Mouse (Mus musculus) embryo, embryonic 11.5 days (tissue): Measurements from ENCODE around the gene Clybl.

Source experiments
- DNase-seq: peaks from one replicate; pipeline ENCODE4 v3.0.0-alpha.2; 2012; ENCODE audit warnings: low read depth, low spot score

Gene Clybl

DNA sequence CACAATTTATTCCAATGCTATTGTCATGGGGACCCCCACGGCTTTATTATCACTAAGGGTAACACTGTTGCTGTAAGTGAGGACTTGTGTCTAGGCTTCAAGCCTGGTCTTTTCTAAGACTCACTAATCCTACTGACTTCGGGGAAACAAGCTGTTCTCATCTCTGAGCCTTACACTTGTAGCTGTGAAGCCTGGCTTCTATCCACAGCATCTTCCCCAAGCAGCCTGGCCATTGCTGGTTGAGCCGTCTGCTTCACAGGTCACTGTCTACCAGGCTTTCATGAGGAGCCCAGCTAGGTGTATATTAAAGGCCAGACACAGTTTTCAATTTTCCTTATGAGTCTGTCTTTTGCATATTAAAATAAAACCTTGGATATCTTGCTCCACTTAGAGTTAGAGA, 177.1 kb downstream of the Clybl start:
- DNase-seq, result no peak

DNA sequence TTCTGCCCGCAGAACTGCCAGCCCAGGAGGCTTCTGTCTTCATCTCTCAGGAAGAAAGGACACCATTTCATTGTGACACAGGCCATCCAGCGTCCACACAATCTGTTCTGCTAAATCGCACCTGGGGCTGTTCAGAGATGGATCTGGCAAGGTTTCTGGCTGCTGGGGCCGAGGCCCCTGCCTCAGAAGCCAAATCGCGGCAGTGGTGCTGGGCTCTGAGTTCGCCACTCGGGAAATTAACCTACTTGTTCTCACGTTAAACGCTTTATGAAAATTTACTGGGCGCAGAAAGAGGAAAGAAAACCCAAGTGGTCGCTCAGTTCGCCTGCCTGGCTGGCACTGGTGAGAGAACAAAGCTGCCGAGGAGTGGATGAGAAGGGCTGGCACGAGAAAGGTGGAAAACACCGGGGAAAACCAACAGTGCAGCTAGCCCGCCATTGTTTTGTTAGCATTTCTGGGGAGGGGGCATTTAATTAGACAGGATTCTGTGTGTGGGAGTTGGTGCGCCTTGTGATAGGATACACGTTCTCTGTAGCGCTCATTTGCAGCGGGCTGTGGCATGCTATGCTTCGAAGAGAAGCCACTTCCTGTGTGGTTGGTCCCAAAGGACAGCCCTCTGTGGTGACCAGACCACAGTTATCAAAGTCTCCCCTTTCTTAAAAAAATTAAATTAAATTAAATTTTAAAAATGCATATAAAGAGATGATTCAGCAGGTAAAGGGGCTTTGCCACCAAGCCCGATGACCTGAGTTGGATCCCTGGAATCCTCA, 177.8 kb downstream of the Clybl start:
- DNase-seq, result no peak

DNA sequence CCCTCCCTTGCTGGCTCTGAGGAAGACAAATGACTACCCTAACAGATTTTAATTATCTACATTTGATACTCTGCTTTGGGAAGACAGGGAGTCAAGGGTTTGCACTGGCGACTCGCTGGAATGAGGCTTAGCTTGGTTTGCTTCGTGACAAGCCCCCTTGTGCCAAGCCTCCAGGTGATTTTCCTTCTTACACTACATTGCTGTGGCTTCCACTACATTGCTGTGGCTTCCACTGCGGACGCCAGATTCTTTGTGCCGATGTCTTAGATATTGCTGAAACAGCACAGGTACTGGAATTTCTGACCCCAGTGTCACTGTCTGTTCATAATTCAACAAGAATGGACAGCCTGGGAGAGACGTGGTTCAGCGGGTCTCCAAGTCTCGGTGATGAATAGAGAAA, 180.3 kb downstream of the Clybl start:
- no peak for DNase-seq

DNA sequence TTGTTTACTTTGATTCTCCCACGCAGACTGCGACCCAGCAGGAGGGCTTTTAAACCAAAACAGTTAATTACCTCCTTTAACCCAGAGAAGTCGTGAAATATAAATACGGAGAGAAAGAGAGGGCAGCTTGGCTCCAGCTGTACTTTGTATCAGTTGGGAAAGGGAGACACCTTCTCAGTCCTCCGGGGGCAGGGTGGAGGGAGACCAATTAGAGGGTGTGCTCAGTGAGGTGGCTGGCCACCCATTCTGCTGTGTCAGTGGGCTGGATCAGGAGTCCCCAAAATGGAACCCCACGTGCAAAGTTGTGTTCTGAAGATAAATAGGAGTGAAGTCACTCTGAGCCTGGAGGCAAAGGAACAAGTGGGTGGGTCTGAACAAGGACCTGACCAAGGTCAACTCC, 181.7 kb downstream of the Clybl start:
- DNase-seq, result no peak

DNA sequence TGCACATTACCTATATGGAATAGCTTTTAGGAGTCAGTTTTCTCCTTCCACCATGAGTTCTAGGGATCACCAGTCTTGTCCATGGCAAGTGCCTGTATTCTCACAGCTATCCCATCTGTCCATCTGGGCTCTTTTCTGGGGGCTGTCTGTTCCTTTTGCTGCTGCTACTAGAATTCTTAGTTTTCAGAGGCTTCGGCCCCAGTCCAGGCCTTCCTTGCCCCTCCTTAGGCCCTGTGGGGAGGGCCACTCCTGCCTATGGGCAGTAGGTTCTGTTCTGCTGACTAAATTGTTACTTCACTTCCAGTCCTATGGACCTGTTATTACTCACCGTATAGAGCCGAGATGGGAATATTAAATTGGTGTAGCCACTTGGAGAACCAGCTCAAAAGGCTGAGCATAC, 182.5 kb downstream of the Clybl start:
- no peak for DNase-seq

DNA sequence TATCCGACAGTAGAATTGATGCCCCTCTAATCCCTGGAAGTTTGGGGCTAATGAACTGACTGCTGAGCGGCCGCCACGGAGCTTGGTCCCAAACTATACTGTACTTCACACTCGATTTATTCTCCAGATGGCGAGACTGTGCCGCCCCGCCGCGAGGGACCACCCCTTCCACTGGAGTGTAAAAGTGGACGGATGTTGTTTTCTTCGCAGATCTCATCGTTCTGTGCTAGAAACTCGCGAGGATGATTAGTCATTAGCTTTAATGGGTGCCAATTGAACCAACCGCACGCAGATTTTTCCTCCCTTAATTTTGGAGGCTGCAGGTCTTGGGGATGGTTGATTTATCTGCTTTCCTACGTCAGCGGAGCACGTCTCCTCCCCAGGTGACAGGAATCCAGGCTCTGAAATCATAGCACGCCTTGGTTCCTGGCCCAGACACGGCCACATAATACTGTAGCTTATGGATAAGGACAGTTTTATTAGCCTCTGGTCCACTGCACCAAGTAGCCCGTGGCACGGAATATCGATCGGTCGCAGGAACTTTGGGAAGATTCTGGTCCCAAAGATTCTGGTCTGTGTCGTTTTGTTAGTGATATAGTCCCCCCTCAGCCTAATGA, 185.9 kb downstream of the Clybl start:
- DNase-seq, result no peak

DNA sequence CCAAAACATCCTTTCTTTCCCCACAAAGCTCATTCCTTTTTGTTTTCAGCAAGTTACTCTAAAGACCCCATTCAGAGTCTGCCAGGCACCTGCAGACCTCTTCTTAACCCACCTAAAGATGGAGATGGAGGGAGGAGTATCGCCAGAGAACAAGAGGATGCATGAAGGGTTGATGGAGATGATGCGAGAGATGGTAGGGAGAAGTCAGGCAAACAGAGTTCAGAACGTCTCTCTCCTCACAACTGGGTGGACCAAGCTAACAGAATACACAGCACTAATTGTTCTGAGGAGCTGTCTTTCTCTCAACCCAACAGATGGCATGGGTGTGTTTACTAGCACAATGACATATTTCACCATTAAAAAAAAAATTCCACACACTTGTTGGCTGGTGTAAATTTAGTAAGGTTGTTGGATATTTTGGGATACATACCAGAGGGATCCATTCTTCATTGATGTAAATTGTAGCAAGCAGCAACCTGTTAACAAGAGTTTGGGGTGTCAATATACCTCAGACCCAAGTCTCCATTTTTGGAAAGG, 186.4 kb downstream of the Clybl start:
- no peak for DNase-seq

DNA sequence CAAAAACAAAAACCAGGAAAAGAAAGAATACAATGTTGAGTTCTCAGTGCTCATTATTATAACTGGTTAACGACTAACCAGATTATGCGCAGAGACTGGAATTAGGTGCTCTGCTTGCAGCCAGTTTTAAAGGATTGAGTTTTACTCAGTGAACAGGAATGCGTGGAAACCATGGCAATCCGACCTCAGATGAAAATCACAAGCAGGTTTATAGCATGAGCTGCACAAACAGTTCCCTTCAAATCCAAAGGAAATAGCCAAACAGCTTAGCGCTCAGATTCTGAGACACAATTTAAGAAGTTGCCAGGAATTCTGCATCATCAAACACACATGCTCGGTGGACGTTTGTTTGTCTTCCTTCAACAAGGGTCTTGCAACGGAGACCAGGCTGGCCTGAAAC, 187.0 kb downstream of the Clybl start:
- DNase-seq, result no peak

DNA sequence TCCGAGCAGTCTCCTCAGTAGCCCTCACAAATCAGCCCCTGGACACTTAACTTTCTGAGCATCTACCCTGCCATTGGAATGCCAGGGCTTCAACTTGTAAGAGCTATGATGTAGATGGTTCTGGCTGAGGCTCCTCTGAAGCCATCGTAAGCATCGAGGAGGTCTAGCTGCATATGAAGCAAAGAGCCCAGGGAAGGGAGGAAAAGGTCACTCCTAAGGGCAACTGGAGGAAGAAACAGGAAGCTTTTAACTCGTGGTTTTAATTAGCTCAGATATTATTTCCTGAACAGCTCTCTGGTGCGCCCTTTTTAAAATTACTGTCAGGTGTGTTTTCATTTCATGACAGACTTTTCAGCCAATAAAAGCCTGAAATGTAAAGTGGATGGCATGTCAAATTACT, 190.5 kb downstream of the Clybl start:
- DNase-seq, result no peak

DNA sequence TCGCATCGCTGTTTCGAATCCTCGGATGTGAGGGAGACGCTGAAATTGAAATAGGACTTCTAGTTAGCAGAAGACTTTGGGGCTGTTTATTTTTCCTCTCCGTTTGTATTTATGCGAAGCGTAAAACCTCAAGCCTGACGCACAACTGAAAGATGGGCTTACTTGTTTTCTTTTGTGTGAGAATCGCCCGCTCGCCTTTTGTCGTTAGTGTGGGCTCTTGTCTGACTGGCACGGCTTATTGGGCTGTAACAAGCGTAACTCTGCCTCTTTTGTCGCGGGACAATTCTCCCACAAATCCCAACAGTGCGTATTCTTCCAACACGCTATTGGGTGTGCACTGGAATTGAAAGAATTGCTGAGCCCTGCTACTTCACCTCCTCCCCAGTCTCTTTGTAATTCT, 192.0 kb downstream of the Clybl start:
- DNase-seq, result peak; percentile 29

DNA sequence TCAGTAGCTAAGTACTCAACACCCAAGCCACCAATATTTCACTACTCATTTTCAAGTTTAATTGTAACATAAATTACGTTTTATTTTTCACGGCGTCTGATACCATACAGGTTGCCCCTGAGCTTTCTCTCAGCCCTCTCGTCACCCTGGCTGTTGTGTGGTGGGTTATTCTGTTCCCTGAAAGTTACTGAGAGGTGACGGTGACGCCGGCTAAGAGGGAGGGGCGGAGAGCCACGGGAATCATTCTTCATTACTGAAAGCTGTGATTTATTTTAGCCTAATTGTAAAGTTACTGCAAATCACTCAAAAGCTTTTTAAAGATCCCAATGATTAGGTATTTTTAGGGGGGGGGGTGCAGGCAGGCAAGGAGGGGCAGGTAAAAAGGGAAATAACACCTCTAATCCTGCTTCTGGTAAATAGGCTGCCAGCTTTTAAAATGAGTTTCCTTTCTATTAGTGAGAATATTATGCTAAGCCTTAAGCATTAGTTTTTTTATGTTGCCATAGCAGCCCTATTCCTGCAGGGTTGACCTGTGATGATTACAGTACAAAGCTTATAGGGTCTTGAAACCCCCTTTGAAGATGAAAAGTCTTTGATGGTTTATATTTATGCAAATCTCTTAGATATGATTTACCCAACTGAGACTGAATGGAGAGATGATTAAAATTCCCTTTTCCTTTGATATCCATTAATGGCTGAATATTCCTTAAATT, 192.9 kb downstream of the Clybl start:
- no peak for DNase-seq

DNA sequence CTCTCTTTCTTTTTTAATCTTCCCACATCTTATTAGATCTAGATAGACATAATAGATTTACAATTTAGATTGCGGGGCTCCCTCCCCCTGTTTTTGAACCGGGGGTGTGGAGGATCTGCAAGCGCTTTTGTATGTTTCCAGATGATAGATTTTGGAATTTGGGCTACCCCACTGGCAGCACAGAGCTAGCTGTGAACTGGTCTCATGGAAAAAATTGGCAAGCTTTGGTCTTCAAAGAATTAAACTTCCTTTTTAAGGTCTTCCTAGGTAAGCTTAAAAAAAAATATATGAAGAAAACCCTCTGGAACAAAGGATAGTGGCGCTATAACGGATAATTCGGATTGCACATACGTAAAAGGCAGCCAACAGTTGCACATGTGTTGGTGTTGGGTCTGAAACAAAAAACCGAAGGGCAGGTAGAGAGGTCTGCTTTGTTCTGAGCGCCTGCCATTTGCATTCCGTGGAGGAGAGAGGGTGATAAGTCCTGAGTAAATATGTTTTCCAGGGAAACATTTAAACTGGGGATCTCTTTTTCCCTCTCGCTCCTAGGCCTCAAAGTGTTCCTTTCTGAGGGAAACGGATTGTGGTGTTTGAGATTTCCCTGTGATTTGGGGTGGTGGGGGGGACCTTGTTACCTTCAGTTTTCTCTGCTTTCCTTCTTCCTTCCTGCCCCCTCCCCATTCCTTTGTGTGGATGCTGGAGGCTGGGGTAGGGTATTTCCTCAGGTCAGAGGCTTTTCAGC, 193.7 kb downstream of the Clybl start:
- DNase-seq, result no peak

DNA sequence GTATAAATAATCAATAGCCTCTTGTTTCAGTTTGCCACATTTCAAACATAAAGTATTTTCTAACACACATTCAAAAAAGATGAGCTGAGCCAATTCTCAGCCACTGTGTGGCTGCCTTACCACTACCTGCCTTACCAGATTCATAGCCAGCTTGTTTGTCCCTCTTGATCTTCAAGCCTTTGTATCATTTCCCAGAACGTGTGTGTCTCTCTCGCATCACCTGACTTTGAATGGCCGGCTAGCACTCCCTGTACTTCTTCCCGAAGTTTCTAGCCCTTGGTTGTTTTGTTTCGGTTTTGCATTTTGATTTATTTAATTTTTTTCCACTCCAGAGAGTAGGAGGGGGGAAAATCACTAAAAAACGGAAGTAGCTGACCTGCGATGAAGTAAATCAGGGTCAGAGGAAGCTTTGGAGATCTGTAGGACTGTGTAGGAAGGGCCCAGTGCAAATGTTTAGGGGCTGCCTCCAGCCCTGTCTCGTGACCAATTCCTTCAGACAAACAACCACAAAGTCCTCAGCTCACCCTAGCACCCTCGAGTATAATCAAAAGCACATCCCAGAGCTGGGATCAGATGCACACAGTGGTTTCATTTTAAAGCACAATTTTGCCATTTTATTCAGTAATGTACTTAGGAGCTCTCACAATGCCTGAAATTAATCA, 195.1 kb downstream of the Clybl start:
- DNase-seq, result no peak

DNA sequence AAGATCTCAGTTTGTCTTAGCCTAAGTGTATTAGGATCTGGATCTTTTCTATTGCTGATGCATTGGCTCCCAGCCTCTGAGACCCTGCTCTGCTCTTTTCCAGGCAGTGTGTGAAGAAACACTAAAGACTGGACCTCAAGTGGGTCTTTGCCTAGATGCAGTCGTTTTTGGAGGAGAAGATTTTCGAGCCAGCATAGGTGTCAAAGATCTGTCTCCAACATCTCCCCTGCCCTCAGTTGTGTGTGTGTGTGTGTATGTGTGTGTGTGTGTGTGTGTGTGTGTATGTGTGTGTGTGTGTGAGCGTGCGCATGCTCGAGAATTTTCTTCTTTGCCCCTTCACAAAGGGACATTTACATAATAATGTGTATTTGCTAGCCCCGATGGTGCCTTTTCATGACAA, 196.2 kb downstream of the Clybl start:
- no peak for DNase-seq

DNA sequence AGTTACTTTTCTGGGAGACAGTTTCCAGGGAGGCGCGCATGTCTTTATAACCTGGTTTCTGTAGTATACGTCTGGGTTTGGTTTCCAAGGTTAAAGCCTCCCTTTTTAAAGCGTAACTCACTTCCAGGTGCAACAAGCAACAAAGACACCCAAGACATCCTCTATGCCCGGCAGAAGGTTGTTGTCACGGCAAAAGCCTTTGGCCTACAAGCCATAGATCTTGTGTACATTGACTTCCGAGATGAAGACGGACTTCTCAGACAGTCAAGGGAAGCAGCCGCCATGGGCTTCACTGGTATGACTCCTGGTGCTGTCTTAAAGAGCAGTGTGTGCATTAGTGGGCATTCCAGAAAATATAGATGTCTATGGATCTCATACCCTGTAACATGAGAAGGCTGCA, 197.6 kb downstream of the Clybl start:
- no peak for DNase-seq

DNA sequence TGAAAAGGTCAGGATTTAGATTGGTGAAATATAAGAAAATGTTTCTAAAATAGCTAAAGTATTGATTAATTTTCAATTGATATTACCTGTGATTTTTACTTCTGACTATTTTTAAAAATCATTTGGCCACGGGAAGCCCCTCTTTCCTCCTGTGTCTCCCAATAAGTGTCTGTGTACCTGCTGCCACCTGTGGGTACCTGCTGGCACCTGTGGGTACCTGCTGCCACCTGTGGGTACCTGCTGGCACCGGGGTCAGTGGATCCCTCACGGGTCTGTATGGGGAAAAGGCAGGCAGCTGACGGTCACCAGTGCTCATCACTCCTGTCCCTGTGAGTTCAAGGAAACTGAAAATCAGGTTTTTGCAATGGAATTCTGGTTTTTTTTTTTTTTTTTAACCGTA, 198.5 kb downstream of the Clybl start:
- DNase-seq, result no peak

DNA sequence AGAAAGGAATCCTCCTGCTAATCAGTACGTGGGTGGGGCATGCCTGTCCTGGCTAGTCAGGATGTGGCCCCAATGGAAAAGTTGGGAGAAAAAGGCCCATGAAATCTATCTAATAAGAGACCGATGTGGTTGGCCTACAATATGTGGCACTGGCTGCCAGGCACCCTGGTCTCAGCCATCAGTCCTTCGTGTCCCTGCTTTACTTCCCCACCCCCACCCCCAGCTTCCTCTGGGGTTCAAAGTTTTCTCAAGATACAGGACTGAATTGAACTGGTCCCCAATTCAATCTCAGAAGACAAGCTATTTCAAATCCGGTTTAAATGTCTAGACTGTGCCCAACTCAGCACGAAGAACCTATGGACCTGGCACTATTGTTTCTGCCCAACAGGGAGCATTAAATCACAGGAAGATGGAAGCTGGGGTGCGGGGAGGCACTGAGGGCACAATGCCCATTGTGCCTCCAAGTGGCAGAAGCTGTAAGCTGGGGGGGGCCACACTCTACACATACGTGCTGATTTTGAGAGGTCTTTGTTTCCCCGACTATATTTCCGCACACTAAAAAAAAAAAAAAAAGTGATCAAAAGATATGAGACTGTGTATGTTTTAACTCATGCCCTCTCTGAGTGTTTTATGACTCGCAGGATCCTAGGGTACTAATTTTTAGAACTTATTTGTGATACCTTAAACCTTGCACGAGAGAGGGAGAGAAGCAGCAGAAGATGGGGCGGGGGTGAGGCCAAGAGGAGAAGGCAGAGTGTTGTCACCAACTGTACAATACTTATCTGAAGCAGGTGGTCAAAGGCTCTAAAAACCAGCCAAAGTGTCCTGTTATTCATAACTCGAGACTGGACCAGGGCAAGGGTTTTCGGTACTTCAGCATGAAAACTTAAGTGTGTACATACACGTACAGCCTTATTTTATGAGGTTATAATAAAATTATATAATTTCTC, 199.7 kb downstream of the Clybl start:
- DNase-seq, result no peak

DNA sequence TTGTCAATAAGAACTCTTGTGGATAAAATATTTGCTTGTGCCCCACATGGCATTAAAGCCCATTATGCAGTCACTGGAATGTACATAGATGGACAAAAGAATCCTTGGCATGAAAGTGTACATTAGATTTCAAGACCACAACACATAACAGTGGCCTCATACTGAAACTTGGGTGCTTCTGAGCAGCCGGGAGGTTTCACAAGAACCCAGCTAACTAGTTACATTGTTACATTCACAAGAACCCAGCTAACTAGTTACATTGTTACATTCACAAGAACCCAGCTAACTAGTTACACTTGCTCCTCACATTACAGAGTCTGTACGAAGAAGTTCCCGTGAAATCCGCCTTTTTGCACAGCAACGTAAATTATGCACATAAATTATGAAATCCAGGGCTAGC, 200.8 kb downstream of the Clybl start:
- no peak for DNase-seq

DNA sequence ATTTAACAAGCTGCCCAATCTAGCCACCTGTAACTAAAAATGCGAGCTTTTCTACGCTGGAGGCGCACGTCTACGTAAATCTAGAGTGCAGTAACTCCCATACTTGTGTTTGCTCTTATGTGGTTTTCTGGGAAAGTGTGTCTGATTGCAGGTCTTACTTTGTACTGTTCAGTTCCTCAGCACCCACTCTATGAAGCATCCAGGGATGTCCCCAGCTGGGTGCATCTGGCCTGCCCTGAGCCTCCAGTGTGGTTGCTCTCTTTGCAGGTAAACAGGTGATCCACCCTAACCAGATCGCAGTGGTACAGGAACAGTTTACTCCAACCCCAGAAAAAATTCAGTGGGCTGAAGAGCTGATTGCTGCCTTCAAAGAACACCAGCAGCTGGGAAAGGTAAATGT, 202.4 kb downstream of the Clybl start:
- DNase-seq, result no peak
